Mouse (Mus musculus) heart, postnatal 36 days (tissue): ENCODE results near the gene Ntm. TPM values are rescaled to one million over a fixed set of nuclear protein-coding genes. Genes with fewer than 3 reads are reported as not detected.
A peak's percentile ranks its signal among the peaks of the same experiment; 100 is the strongest.

Source experiments
- DNase-seq, 2 experiments: peaks; one replicate each; pipeline ENCODE4 v3.0.0; 2021 to 2022
- intact Hi-C: fragments of 180-260 bp; cut with DNase I; formaldehyde crosslinking; loops from one replicate; pipeline ENCODE4 v1.15.1; 2025
- total RNA-seq, 2 experiments: library from RNA; stranded (reverse); gene quantifications; 2 replicates each; pipeline ENCODE4 v1.2.3; 2021

Gene Ntm
- total RNA-seq, 2 experiments from 2014 or later: 2.0 to 2.6 TPM

DNA sequence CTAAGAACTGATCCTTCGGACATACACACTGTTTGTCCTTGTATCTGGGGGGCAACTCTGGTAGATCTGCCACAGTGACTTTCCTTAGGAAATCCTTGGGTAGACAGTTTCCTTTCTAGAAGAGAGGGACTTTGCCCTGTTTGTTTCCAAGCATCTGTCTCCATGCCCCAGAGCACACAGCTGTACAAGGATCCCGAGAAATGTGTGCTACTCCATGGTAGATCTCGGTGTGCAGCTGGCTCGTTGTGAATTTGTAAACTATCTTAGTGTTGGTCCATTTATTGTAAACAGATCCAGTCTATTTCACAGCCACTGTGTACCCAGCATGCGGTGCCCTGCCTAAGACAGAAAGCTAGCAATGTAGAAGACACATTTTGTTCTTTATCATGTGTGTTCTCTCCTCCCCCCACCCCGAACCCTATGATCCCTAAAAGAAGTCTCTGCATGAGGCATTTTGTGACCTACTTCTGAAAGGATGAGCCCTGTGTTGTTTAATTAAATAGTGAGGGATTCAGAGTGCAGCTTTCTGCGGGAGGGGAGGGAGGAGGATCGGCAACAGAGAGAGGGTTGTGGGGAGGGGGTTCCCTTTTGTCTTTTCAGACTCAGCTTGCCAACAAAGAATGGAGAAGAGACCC lies 200.9 kb downstream of the Ntm start:
- intact Hi-C loops: no loop called here
- DNase-seq: no peak

DNA sequence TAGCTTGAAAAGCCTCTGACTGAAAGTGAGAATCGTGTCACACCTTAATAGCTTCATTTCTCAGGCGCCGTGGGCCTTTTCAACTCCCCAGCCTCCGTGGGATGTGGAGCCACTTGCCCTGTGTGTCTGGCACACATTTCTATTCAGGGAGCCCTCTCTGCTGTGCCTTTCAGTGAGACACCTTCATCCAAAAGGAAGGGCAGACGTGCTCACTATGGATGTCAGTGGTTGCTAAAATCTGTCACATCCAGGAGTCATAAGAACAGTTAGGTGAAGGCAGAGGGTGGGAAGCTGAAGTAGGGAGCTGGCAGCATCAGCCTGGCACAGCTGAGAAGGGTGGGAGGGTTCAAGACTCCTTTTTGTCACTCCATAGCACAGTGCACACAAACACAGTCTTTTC lies 201.4 kb downstream of the Ntm start:
- DNase-seq: no peak
- intact Hi-C loops: no loop called here

DNA sequence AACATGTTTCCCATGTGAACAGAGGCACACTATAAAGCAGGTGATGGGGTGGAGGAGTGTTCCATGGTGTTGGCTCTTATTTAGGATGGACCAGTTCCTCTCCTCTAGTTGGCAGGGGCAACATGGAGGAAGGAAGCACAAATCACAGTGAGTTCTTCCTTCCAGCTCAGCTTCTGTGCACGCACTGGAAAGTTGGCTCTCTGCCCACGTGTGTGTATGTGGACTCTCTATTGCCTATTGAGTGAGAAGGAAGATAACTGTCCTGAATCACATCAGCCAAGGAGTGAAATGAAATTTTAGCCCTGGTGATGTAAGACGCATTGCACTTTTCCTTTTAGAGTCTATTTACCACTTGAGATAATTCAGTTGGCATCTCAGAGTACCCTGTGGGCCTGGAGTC lies 203.0 kb downstream of the Ntm start:
- intact Hi-C loops: no loop called here
- DNase-seq: no peak

DNA sequence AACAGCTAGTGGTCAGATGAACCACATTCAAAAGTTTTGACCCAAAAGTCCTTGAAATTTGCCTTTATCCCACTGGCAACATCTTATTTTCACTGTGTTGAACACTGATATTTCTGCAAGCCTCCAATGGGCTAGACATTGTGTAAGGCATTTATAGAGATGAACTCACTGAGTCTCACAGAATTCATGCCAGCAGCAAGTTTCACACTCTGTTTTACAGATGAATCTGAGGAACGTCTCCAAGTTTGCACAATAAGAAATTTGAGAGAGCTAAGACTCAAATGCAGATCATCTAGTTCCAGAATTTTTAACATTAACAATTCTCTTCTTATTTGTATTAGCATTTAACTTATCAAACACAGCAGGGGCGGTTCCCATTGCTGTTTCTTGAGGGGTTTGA lies 203.9 kb downstream of the Ntm start:
- intact Hi-C loops: no loop called here
- no peak for DNase-seq

DNA sequence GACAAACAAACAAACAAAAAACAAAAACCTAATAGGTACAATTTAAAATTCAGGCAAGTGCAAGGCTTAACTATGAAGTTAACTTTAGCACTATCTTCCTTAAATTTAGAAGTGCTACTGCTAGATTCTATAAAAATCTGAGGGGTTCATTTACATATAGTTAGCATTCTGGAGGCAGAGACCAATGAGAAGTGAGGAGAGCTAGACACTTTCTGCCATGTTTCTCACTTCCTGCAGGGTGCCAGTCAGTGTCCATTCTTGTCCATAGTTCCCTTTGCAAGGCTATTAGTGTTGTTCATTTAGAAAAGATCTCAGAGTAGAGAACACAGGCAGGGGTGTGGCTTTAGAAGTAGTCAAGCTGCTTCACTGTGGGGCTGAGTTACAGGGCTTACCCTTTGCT lies 208.6 kb downstream of the Ntm start:
- DNase-seq: no peak
- intact Hi-C loops: no loop called here

DNA sequence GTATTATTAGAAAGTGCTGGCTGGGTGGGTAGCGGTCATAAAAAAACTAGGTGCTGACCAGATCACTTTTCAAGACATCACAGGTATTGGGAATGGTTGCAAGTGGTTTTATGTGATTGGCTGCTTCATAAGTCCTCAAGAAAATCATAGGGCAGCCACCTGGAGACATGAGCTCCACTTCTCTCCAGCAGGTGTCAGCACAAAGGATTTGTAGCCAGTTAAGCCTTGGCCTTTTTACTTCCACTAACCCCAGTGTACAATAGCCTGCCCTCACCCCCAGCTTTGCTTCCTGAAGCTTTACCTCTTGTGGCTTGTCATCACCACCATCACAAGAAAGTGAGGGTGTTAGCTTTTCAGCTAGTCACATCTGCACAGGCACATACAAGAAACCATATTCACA lies 211.5 kb downstream of the Ntm start:
- DNase-seq: no peak
- intact Hi-C loops: no loop called here

DNA sequence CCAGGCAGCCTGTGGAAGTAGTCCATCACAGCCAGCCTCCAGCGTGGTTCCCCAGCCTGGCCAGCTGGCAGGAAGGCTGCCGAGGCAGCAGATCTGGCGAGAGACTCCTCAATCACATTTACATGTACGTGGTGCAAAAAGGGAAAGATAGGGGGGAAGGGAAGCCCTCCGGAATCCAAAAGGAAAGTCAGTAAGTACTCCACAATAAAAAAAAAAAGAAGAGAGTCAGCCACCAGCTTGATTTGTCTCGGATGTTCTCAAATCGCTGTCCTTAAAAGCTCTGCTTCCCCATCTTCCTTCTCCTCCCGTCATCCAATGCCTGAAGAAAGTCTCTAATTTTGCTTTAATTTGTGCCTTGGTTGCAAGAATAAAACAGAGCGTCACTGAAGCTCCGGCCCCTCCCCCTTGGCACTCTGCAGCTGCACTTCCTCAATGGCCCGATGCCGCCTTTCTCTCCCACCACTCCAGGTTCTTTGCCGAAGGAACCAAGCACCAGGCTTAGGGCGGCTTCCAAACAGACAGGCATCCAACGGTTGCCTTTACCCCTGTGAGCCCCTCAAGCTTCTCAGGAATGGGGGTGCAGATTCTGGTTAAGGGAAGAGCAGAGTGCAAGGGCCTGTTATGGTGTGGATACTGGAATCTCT lies 212.4 kb downstream of the Ntm start:
- intact Hi-C loops: no loop called here
- DNase-seq: peak; percentile 13 to 23

DNA sequence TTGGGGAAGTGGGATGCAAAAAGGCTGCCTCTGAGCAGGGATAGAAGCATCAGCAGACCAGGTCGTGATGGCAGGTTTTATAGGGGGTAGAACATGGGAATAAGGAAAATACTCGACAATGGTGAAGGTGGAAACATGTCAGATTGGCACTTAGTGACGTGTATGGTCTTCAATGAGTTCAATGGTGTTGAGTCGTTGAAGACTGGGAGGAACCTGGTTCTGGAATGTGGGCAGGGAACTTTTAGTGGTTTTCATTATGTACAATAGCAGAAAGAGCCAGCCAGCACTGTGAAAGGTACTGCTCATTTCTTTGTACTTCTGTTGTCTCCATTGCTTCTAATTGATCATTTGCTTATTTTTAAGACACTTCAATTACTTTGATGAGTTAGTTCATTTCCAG lies 214.9 kb downstream of the Ntm start:
- DNase-seq: no peak
- intact Hi-C loops: no loop called here

DNA sequence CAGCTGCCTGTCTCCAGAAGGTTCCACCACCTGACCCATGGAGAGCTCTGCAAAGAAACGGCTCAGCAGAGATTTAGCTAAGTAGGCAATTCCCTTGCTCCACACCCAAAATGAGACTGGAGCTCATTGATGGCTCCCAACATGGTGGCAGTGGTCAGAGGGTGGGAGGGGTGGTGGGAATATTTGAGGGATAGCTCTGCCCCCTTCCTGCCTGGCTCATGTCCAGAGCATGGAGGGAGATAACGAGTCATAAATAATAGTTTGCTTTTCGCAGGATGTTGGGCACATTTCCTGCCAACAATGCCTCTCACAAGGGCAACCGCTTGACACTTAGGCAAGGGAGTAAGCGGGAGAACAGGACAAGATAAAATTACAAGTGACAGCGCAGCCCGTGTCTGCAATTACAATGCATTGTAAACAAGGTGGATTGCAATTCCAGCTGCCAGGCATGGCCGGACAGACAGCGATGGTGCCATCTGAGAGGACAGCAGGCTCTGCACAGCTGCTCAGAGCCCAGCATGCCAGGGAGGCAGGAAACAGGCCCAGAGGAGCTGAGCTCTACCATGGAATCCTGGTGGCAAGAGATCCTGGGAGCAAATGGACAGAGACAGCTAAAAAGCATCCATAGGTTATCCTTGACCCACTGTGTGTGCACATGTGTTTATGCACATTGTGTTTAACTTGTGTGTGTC lies 224.0 kb downstream of the Ntm start:
- intact Hi-C loops: no loop called here

DNA sequence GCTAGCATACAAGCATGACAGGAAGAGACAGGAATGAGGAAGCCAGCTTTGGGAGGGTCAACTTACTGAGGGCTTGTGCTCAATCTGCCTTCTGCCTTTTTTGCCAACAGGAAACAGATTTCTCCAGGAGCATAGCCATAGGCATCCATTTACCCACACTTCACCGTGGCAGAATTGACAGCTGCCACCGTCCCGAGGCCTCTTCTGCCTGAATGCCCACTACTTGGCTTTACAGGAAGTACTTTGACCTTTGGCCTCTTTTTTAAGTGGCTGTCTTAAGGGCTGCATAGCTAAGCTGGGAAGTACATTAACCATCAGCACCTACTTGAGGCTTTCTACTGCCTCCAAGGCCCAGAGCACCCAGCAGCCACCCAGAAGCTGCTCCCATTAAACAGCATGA lies 226.9 kb downstream of the Ntm start:
- intact Hi-C loops: no loop called here
- no peak for DNase-seq

More for the DNA sequence above, 224.0 kb downstream of the Ntm start:
- DNase-seq: no peak

DNA sequence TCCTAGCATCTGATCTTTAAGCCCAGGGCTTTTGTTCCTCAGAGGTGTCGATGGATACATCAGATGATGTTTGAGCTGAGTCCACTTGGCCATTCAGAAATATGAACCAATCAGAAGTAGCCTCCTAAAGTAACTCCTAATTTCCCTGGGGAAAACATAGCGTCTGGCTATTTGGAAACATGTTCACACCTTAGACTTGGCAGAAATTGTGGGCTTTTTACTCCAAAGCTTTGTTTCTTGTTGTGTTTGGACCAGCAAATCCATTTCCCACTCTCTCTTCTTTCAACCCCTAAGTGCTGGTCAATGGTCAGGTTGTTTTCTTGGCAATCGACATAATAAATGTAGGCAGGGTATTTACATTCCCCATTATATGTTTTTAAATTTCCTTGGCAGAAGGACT lies 230.0 kb downstream of the Ntm start:
- no peak for DNase-seq
- intact Hi-C loops: no loop called here

DNA sequence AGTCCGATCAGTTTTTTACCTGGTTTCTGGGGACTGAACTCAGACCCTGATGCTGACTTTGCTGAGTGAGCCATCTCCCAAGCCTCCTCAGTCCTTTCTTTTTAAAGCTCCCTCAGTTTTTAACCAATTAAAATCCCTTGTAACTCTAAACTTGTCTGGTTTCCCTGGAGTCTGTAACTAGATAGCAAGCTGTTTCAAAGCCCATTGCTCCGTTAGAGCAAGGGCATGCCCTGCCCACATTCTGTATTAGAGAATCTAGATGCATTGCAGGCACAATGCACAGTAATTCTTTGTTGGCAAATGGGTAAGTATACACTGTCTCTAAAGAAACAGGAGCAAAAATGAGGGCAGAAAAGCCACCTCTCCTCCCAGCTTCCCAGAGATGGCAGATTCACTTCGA lies 231.3 kb downstream of the Ntm start:
- no peak for DNase-seq
- intact Hi-C loops: no loop called here

DNA sequence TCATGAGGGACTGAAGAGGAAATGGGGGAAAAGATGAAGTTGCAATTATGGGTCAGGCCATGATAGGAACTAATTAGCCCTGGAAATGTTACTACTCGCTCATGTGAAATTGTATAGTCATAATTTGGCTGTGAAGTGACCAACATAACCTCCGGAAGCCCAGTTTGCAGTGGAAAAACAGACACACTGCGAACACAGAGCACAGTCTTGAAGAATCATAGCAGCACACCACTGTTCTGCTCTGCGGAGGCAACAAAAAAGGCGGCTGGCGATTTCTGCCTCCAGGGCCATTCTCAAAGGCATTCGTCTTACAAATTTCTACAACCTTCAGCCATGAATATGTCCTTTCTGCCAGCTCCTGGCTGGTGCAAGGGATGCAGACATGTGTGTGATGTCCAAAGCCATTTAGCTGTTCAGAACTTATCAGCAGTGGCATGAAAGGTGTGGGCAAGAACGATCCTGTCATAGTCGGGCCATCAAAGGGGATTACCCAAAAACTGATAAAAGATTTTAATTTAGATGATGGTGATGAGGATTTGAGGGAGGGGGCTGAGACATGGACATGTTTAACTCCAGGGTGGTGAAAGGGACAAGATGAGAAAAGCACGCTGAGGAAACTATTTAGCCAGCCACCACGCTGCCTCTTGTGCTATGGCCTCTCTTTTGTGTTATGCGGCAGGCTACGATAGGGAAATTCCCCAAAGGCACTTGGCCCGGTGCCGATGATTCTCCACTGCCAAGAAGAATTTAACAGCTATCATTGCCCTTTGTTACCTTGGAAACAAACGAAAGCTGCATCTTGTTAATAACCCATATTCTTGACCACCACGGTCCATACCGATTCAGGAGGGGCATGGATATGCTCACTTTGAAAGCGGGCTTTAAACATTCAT lies 235.2 kb downstream of the Ntm start:
- intact Hi-C loops: no loop called here
- no peak for DNase-seq

DNA sequence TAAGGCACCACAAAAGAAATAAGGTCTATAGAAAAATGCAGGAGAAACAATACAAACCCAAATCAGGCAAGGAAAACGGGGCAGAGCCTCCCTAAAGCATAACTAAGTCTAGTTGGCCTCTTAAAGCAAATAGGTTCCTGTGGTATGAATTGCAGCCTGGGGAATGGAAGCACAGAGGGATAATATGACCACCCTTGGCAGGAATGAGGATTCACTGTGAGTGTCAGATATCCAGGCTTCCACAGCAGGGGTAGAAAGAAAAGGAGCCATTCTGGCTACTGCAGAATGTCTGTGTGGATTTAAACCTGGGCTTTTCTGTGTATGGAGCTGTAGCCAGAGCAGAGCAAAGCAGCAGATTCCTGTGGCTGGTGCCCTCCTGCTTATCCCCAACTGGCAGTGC lies 241.5 kb downstream of the Ntm start:
- intact Hi-C loops: no loop called here
- no peak for DNase-seq

DNA sequence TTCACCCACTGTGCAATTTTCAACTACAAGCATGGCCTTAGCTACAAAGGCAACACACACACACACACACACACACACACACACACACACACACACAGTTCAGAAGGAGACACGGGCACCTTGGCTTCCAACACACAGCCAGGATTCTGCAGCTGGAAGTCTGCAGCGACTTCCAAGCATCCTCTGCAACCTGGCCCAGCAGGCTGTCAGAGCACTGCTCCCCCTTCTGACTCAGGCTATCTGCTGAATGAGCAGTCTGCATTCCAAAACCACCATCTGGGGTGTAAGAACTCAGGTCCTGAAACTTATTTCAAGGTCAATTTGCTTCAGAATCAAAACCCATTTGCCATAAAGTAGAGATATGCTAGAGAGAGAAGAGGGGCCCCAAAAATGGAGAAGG lies 246.1 kb downstream of the Ntm start:
- intact Hi-C loops: no loop called here
- DNase-seq: no peak

DNA sequence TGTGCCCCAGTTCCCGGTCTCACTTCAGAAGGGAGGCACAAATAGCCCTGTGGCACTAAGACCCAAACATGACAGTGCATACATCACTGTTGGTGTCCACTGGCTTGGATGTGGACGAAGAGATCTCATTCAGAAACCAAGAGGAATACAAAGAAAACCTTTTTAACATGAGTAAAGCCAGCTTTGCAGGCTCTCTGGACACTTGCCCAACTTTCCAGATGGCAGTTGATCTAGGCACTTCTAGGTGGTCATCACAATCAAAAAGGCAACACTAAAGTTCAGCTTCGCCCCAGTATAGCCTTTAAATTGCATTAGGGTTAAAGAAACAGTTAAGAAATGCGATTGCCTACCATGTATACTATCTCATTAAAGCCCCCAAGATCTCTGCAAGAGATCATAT lies 264.7 kb downstream of the Ntm start:
- intact Hi-C loops: no loop called here
- no peak for DNase-seq

DNA sequence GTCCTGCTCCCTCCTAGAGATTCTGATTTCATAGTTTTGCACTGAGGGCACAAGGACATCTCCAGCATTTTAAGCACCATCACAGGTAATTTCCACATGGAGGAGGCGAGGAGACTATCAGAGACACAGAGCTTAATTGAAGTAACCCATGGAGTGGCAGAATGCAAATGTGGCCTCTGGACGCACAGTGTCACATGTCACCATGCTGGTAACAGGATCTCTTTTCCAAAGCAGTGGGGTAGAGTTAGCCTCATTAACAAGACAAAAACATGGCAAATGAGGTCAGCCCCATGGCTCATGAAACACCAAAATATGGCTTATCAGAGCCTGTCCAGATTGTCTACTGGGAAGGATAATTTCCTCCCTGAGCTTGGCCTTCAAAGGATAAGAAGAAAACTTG lies 268.8 kb downstream of the Ntm start:
- intact Hi-C loops: no loop called here
- DNase-seq: no peak

DNA sequence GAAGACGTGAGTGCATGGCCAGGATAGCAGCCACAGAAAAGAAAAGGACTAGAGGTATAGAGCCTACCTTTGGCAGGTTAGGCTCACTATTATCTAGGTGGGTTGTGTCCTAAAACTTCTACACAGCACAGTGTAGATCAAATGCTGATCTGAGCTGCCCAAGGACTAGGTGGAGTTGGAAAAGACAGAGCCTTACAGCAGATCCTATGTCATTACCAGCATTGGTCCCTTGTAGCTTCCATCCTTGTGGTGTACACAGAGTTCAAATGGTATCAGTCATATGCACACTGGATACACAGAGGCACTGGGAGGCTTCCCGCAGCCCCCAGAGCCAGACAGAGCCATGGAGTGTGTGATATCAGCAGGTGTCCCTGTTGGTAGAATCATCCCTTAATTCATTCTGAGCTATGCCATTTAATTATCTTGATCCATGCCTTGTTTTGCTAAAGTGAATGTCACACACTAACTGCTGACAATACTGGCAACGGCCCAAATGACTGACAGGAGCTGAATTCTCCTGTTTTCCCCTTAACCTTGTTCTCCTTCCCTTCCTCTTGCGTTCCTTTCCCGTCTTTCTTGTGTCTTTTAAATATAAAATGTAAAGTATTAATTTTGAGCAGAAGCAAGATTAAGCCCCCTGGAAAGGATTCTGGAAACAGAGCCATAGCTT lies 271.6 kb downstream of the Ntm start:
- intact Hi-C loops: no loop called here
- DNase-seq: no peak

DNA sequence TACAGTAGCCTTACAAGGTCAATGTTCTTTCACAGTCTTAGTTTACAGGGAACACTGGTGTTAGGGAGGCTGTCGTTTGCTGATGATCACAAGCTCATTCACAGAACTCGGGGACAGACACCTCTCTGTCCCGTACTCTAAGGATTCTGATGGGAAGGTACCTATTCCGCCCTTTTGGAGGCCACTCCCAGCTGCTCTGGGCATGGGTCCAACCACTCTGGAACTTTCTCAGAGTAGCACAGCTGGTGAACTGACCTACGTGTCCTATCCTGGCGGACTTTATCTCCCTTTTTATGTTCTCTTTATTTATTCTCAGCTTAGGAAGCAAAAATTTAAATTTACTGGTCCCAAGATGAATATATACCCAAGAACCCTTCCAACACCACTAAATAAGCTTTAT lies 280.7 kb downstream of the Ntm start:
- no peak for DNase-seq
- intact Hi-C loops: no loop called here

DNA sequence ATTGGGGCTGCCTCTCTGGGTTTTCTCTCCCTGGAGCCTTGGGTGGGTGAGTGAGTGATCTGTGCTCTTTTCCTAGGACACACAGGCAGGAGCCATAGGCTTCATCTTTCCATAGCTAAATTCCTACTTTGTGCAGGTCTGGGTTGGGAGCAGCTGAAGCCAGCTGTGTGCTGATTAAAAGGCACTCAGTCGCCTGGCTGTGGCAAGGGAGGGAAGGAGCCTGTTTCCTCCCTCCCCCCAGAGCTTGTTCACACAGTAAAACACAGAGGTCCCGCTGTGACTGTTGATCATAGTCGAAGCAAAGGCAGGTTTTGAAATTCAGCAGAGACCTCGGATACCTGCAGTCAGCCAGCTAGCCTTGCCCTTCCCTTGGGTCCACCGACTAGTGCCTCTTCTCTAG lies 282.3 kb downstream of the Ntm start:
- DNase-seq: no peak
- intact Hi-C loops: no loop called here

DNA sequence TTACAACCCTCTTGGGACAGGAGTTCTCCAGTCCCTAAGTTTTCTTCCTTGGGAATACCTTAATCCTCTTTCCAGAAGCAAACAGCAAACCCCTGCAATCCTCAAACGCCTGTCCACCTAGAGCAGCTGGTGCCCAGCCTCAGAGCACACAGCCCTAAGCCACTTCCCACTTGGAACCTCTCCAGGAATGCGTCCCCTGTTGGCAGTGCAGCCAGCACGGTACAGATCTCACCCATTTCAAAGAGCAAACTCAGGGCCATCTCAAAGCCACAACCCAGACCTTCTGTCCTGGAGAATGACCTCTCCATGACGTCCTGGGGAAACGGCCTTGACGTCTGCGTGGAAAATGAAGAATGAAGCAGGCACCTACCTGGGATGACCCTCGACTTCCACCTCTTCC lies 289.0 kb downstream of the Ntm start:
- intact Hi-C loops: no loop called here
- DNase-seq: no peak
